Mouse (Mus musculus): Measurements from ENCODE around the gene Trim50.

The Trim50 gene

GRCm38 (mm10) chr5:135352995-135353394 is at the start of gene Trim50:
Gene Trim50, plus strand, starts transcription at chr5:135353295.
- in situ Hi-C loops (cut with MboI; ENCODE audit: low pct_unique_long_range_greater_than_20kb in 1 of 2, low sequenced_read_pairs in 2 of 2, unreplicated experiment in 1 of 2), result no loop called here

GRCm38 (mm10) chr5:135306321-135306965 is 46.7 kb upstream of the Trim50 start:
- in situ Hi-C loops (cut with MboI; ENCODE audit: low pct_unique_long_range_greater_than_20kb in 1 of 2, low sequenced_read_pairs in 2 of 2, unreplicated experiment in 1 of 2), result no loop called here

GRCm38 (mm10) chr5:135316177-135316576 is 36.9 kb upstream of the Trim50 start:
- in situ Hi-C loops (cut with MboI; ENCODE audit: low pct_unique_long_range_greater_than_20kb in 1 of 2, low sequenced_read_pairs in 2 of 2, unreplicated experiment in 1 of 2), result no loop called here

GRCm38 (mm10) chr5:135319856-135320255 is 33.2 kb upstream of the Trim50 start:
- in situ Hi-C loops (cut with MboI; ENCODE audit: low pct_unique_long_range_greater_than_20kb in 1 of 2, low sequenced_read_pairs in 2 of 2, unreplicated experiment in 1 of 2), result no loop called here

- in situ Hi-C loops (cut with MboI; ENCODE audit: low pct_unique_long_range_greater_than_20kb in 1 of 2, low sequenced_read_pairs in 2 of 2, unreplicated experiment in 1 of 2), result no loop called here
Observed at GRCm38 (mm10) chr5:135322197-135322596, 30.9 kb upstream of the Trim50 start.

- in situ Hi-C loops (cut with MboI; ENCODE audit: low pct_unique_long_range_greater_than_20kb in 1 of 2, low sequenced_read_pairs in 2 of 2, unreplicated experiment in 1 of 2), result no loop called here
Observed at GRCm38 (mm10) chr5:135326121-135326659, 26.9 kb upstream of the Trim50 start.

GRCm38 (mm10) chr5:135329471-135329870 is 23.6 kb upstream of the Trim50 start:
- in situ Hi-C loops (cut with MboI; ENCODE audit: low pct_unique_long_range_greater_than_20kb in 1 of 2, low sequenced_read_pairs in 2 of 2, unreplicated experiment in 1 of 2), result no loop called here

- in situ Hi-C loops (cut with MboI; ENCODE audit: low pct_unique_long_range_greater_than_20kb in 1 of 2, low sequenced_read_pairs in 2 of 2, unreplicated experiment in 1 of 2), result no loop called here
Observed at GRCm38 (mm10) chr5:135330201-135330600, 22.9 kb upstream of the Trim50 start.

- in situ Hi-C loops (cut with MboI; ENCODE audit: low pct_unique_long_range_greater_than_20kb in 1 of 2, low sequenced_read_pairs in 2 of 2, unreplicated experiment in 1 of 2), result no loop called here
Observed at GRCm38 (mm10) chr5:135331161-135331560, 21.9 kb upstream of the Trim50 start.

- in situ Hi-C loops (cut with MboI; ENCODE audit: low pct_unique_long_range_greater_than_20kb in 1 of 2, low sequenced_read_pairs in 2 of 2, unreplicated experiment in 1 of 2), result no loop called here
Observed at GRCm38 (mm10) chr5:135337575-135337974, 15.5 kb upstream of the Trim50 start.

- in situ Hi-C loops (cut with MboI; ENCODE audit: low pct_unique_long_range_greater_than_20kb in 1 of 2, low sequenced_read_pairs in 2 of 2, unreplicated experiment in 1 of 2), result no loop called here
Observed at GRCm38 (mm10) chr5:135345989-135346388, 7.1 kb upstream of the Trim50 start.

GRCm38 (mm10) chr5:135346430-135346829 is 6.7 kb upstream of the Trim50 start:
- in situ Hi-C loops (cut with MboI; ENCODE audit: low pct_unique_long_range_greater_than_20kb in 1 of 2, low sequenced_read_pairs in 2 of 2, unreplicated experiment in 1 of 2), result no loop called here

GRCm38 (mm10) chr5:135347511-135348011 is 5.5 kb upstream of the Trim50 start:
- in situ Hi-C loops (cut with MboI; ENCODE audit: low pct_unique_long_range_greater_than_20kb in 1 of 2, low sequenced_read_pairs in 2 of 2, unreplicated experiment in 1 of 2), result no loop called here

GRCm38 (mm10) chr5:135349862-135350261 is 3.2 kb upstream of the Trim50 start, which contains the start of gene Fkbp6:
Gene Fkbp6, minus strand, starts transcription at chr5:135350044.
- in situ Hi-C loops (cut with MboI; ENCODE audit: low pct_unique_long_range_greater_than_20kb in 1 of 2, low sequenced_read_pairs in 2 of 2, unreplicated experiment in 1 of 2), result no loop called here

- in situ Hi-C loops (cut with MboI; ENCODE audit: low pct_unique_long_range_greater_than_20kb in 1 of 2, low sequenced_read_pairs in 2 of 2, unreplicated experiment in 1 of 2), result no loop called here
Observed at GRCm38 (mm10) chr5:135351606-135352005, 1.5 kb upstream of the Trim50 start.

GRCm38 (mm10) chr5:135353564-135353963 is 469 bp downstream of the Trim50 start:
- in situ Hi-C loops (cut with MboI; ENCODE audit: low pct_unique_long_range_greater_than_20kb in 1 of 2, low sequenced_read_pairs in 2 of 2, unreplicated experiment in 1 of 2), result no loop called here

GRCm38 (mm10) chr5:135356090-135356489 is 3.0 kb downstream of the Trim50 start:
- in situ Hi-C loops (cut with MboI; ENCODE audit: low pct_unique_long_range_greater_than_20kb in 1 of 2, low sequenced_read_pairs in 2 of 2, unreplicated experiment in 1 of 2), result no loop called here

- in situ Hi-C loops (cut with MboI; ENCODE audit: low pct_unique_long_range_greater_than_20kb in 1 of 2, low sequenced_read_pairs in 2 of 2, unreplicated experiment in 1 of 2), result no loop called here
Observed at GRCm38 (mm10) chr5:135357556-135357955, 4.5 kb downstream of the Trim50 start.

- in situ Hi-C loops (cut with MboI; ENCODE audit: low pct_unique_long_range_greater_than_20kb in 1 of 2, low sequenced_read_pairs in 2 of 2, unreplicated experiment in 1 of 2), result no loop called here
Observed at GRCm38 (mm10) chr5:135359772-135360171, 6.7 kb downstream of the Trim50 start.

GRCm38 (mm10) chr5:135362572-135362971 is 9.5 kb downstream of the Trim50 start:
- in situ Hi-C loops (cut with MboI; ENCODE audit: low pct_unique_long_range_greater_than_20kb in 1 of 2, low sequenced_read_pairs in 2 of 2, unreplicated experiment in 1 of 2), result no loop called here
